Mouse (Mus musculus): Measurements from ENCODE around the gene Arid5a.
A peak's percentile ranks its signal among the peaks of the same experiment; 100 is the strongest.

The Arid5a gene

GRCm38 (mm10) chr1:36325900-36326321 lies 18.4 kb downstream of the Arid5a start:
- no peak for DNase-seq (ENCODE audit: low spot score)

- no peak for DNase-seq (ENCODE audit: low spot score)
These were observed 19.3 kb downstream of the Arid5a start for GRCm38 (mm10) chr1:36326815-36327214.

- no peak for DNase-seq (ENCODE audit: low spot score)
These were observed 24.2 kb downstream of the Arid5a start for GRCm38 (mm10) chr1:36331743-36332142.

- no peak for DNase-seq (ENCODE audit: low spot score)
These were observed 25.7 kb downstream of the Arid5a start for GRCm38 (mm10) chr1:36332955-36333887.

- no peak for DNase-seq (ENCODE audit: low spot score)
These were observed 35.0 kb downstream of the Arid5a start for GRCm38 (mm10) chr1:36342547-36342946.

- no peak for DNase-seq (ENCODE audit: low spot score)
These were observed 44.8 kb downstream of the Arid5a start for GRCm38 (mm10) chr1:36352351-36352750.

- no peak for DNase-seq (ENCODE audit: low spot score)
These were observed 49.6 kb downstream of the Arid5a start for GRCm38 (mm10) chr1:36356955-36357695.

GRCm38 (mm10) chr1:36367698-36368097 lies 60.2 kb downstream of the Arid5a start:
- no peak for DNase-seq (ENCODE audit: low spot score)

GRCm38 (mm10) chr1:36368112-36368968 lies 60.8 kb downstream of the Arid5a start:
- DNase-seq (ENCODE audit: low spot score) = peak; percentile 60

- peak; percentile 88 for DNase-seq (ENCODE audit: low spot score)
These were observed 61.6 kb downstream of the Arid5a start, which contains the start of gene Kansl3 for GRCm38 (mm10) chr1:36368969-36369645. Gene Kansl3, minus strand, starts transcription at chr1:36369181.

GRCm38 (mm10) chr1:36370918-36371317 lies 63.4 kb downstream of the Arid5a start:
- DNase-seq (ENCODE audit: low spot score) = no peak

- no peak for DNase-seq (ENCODE audit: low spot score)
These were observed 64.7 kb downstream of the Arid5a start, which contains the start of gene Fer1l5 for GRCm38 (mm10) chr1:36371934-36372845. Gene Fer1l5, plus strand, starts transcription at chr1:36372291.
